Mouse (Mus musculus) hindlimb bud, embryonic 11.5 days (tissue): ENCODE results near the gene Sptssa.
A peak's percentile ranks its signal among the peaks of the same experiment; 100 is the strongest.

Source experiments
- DNase-seq: peaks from one replicate; pipeline ENCODE4 v3.0.0-alpha.2; 2012; ENCODE audit warnings: low read depth, low spot score; ENCODE audit errors: extremely low spot score

Gene Sptssa

DNA sequence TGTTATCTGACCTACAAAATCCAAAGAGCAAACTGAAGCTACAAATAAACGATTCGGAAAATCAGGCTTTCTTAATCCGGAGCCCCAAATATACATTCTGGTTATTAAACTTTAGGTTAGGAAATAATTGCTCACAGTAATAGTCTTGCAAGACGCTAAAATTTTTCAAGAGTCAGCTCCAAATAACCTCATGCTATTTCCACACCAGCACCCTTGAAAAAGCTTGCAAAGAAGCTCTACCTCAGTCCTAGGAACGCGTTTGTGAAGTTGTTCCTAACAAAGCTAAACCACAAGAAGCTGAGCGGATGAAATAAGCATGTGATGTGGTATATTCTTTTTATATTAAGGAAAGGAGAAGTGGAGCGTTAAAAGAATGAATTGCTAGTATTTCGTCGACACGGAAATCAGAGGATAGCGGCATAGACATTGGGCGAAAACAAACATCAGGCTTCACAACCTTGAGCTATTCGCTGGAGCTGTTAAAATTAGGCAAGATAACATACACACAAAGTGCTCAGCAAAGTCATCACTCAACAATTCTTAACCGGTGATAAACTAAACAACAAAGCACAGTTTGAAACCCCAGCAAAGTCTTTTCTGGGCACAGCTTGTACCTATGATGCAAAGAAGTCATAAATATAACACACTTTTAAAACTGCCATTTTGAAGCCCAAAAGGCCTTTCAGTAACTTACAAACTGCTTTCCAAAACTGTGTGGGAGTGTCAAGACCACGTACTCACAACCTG lies 908 bp downstream of the Sptssa start:
- DNase-seq, result peak; percentile 42

DNA sequence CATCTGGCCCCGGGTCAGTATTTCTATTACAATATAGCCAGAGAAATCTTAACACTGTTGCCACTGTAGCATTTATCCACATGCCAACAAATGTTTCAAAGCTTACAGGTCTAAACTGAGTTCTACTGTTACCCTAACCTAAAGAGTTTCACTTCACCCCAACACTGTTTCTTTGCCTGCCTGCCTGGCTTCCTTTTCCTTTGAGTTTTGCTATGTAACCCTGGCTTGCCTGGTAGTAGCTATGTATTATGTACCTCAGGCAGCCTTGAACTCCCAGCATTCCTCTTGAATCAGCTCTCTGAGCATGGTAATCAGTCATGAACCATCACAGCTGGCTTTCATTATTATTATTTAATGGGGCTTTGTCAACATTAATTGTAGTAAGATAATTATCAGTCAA lies 1.6 kb downstream of the Sptssa start:
- peak; percentile 8 for DNase-seq

DNA sequence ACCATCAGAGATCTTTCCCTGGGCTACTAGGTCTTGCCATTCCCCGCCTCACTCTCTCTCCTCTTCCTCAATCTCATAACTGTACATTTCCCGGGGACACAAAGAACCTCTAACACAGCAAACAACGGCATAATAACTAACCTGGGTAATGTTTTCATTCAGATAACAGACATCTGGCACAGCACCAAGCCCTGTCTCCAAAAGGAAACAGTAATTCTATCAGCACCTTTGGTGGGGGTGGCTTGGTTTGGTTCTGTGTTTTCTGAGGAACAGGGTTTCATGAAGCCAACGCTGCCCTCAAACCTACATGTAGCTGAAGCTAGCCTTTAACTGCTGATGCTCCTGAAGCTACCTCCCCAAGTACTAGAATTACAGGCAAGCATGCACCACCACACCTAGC lies 2.2 kb downstream of the Sptssa start:
- no peak for DNase-seq

DNA sequence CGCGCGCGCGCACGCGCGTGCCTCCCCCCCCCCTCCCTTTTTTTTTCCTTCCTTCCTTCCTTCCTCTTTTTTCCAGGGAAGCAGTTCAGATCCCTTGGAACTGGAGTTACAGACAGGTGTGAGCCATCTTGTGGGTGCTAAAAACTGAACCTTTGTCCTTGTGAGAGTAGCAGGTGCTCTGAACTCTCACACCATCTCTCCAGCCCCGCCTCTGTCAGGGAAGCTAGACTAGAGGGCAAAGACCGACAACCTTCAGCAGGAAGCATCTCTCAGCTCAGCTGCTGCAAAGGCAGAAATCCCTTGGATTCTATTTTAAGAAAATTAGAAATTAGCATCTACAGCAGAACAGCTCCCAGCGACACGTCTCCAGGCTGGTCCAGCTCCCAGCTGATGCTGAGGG lies 4.0 kb downstream of the Sptssa start:
- no peak for DNase-seq

DNA sequence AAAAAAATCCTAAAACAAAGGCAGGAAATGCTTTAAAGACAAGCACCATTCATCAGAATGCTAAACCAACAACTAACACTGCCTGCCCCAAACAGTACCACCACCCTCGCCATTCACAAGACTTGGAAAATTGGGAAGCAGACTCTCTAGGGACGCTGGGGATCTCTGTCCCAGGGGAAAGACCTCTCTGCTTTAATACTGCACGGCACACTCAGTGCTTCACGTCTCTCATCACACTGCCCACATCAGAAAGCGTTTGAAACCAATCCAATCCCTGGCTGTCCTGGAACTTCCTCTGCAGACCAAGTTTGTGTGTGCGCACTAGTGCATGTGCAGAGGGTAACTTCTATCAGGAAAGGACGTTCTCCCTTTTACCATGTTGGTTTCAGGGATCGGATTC lies 4.6 kb downstream of the Sptssa start:
- DNase-seq, result no peak

DNA sequence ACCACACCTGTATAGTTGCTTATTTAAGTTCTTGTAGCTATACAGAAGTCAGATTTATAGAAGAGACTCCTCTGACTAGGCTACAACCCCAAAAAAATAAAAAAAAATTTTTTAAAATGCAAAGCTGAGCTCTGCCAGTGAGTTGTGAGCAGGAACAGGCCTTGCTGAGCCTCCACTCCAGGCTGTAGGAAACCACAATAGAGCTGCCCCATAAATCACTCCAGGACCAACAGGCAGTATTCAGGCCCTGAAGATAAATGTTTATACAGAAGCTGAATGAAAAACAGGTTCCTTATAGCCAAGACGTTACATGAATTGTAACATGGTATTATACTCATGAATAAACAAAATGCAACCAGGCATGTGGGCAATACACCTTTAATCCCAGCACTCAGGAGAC lies 5.2 kb downstream of the Sptssa start:
- no peak for DNase-seq

DNA sequence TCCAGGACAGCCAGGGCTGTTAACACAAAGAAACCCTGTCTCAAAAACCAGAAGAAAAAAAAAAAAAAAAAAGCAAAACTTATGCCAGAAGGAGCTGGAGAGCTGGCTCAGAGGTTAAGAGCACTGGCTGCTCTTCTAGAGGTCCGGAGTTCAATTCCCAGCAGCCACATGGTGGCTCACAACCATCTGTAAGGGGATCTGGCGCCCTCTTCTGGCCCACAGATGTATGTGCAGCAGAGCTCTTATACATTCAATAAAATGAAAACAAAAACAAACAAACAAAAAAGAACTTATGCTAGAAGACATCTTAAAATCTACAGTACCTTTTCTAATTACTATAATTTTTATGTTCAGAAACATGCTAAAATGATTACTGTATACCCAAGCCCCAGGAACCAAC lies 11.4 kb downstream of the Sptssa start:
- DNase-seq, result no peak

DNA sequence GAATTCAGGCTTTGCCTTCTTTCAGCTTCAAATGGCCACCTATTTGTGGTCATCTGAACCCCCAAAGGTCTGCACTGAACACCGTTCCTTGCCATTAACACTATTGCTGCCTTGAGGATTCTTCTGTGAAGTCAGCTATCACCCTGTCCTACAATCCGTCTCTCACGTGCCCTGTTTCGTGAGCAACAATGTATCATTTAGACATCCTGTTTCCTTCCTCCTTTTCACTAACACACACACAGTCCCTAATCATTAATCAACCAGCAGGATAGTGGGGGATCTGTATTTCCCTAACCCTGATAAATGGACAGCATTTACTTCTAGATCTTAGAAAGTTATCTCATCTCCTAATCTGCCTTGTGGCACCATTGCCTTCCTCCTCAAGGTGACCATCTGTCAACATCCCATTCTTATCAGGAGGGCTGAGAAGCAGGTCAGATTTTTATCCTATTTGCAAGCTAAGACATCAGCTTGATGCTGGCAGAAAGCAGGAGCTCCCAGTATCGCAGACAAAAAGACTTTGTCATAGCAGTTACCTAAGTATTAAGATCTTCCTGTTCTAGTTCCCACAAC lies 13.0 kb downstream of the Sptssa start:
- no peak for DNase-seq

DNA sequence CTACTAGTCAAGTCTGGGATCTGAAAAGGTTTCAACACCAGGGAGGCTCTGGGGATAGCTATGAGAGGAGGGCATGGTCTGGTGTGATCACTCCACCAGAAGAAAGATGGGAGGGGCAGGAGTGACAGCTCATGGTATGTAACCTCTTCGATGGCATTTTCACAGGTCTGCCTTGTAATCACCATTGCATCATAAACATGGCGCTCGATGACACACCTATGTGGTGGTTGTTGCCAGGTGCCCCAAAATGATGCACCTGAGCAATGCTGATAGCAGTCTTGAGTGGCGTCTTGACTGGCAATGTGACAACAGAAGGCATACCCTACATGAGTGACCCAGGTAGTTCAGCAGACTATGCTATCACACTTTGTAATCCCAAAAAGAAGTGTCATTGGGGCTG lies 15.0 kb downstream of the Sptssa start:
- DNase-seq, result no peak

DNA sequence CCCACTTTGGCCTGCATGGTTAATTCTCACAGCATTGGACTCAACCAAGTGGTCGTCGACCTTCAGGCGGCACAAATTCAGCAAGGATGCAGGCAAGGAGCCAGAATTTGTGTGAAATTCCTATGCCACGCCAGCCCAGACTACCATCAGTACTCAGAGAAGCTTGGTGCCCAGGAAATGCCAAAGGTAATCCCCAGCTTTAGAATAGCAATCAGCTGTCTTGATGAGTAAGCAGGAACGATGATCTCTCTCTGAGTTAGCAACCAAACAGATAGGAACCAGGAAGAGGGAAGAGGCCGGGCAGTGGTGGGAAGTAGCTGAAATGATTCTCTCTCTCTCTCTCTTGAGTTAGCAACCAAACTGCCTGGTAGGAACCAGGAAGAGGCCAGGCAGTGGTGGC lies 16.1 kb downstream of the Sptssa start:
- no peak for DNase-seq

DNA sequence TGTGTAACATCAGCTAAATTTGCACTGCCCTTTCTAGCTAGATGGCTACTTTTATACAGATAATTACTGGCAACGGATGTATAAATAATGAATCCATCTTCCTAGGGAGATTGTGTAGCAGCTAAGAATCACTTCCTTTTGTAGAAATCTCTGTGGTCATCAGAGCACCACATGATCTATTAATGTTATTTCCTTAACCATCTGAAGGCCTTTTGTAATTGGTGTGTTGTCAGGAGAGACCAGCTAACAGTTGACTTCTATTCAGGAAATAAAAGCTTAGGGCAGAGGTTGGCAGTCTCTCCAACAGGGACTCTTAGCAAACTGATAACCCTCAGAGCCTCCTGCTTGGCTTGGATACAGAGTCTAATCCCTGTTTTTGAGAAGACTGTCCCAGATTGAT lies 19.3 kb downstream of the Sptssa start:
- no peak for DNase-seq

DNA sequence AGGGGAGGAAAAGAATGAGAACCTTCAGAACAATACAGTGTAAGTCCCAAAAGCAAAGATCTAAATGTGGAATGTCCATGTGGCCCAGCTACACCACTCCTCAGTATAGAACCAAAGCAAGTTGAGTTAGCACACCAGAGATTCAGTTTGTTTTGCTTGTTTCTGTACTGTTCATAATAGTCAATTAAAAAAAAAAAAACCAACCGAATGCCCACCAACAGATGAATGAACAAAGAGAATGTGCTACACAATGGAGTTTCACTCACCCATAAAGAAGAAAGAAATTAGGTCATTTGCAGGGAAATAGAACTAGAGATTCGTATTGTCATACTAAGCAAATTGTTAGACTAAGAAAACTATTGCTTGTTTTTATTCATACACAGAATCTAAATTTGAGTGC lies 24.2 kb downstream of the Sptssa start:
- no peak for DNase-seq

DNA sequence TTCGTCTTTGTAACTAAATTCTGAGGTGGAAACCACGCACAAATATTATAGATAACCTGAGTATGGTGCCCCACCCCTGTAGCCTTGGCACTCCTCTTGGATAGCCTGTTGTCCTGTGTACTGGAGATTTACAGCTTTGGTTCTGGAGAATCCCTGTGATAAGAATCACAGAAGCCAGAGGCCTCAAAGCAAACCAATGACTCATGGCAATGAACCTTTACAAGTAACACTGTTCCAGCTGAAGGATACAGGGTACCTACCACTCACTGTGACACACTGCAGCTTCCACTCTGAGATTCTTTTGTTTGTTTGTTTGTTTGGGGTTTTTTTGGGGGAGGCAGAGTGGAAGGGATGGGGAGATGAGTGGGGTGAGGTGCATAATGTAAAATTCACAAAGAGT lies 34.4 kb downstream of the Sptssa start:
- DNase-seq, result no peak

DNA sequence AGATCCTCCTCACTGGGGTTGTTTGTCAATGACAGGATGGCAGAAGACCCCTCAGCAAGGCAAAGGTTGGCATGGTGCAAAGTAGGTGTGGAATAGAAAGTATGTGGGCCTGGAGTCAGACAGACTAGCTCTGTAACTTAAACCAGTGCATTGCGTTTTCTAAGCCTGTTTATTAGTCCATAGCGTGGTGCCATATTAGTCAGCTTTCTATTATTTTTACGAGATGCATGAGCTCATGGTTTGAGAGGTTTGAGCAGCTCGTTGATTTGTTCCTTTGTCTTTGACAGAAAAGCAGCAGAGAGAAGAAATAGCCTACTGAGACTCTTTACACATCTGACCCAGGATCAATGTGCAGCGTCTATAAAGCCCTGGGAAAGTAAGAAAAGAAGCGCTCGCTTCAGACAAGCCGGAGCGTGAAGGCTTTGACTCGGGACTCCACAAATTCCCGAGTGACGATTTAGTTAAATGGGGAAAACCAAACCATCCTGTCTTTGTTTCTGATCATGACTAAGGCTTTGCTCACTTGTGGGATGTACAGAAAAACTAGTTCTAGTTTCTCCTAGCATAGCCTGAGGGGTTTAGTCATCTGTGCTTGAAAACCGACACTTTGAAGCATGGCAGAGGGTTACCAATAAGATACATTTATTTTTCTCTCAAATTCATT lies 36.2 kb downstream of the Sptssa start:
- DNase-seq, result no peak

DNA sequence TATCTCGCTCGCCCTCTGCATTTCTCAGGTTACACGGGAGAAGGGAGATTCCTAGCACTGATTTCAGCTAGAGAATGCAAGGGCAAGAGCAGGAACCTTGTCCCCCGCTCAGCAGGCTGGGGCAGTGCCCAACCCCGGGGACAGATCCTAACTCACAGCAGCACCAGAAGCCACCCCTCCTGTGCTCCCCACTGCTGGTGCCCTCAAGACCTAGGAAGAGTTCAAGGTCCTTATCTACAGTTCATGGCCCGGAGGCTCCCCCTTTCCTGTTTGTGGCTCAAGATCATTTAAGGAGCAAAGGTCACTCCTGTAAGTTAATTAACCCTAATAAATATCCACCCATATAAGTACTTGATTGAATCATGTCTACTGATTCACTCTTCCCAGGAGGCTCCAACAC lies 47.4 kb downstream of the Sptssa start:
- no peak for DNase-seq

DNA sequence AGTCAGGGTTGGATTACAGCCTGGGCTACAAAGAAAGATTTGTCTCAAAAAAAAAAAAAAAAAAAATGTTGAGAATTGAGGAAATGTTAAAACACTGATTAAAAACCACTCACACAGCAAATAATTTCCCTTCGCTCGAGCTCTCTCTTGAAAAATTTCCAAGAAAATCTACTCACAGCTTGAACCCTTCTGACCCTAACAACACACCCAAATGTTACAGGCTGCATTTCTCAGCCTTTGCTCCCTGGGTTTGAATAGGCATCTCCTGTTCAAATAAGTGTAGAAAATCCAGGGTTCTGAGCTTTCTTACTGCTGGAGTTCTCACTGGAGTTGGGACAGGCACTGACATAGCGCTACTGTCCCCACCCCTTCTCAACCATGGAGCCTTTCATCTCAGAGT lies 51.2 kb downstream of the Sptssa start:
- no peak for DNase-seq

DNA sequence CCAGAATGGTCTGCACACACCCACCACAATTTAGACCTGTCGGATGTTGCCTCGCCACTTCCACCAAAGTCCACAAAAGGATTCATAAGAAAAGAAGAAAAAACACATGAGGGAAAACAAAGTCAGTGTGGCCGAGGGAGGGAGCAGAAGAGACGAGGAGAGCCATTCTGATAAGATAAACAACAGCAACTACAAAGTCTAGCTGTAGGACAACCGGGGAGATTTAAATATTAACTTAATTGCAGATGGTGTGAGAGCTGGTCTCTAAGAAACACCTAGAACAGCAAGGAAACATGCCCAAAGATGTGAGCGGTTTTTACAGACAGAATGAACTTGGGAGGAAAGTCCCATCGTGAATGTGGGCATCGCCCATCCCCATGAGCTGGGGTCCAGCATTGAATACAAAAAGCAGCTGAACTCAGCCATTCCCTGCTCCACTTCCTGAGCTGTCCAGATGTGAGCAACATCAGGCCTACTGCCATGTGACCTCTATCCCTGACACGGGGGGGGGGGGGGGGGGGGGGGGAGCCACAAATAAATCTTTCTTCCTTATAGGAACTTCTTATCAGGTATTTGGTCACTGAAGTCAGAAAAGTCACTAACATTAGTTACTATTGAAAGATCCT lies 52.7 kb downstream of the Sptssa start:
- no peak for DNase-seq

DNA sequence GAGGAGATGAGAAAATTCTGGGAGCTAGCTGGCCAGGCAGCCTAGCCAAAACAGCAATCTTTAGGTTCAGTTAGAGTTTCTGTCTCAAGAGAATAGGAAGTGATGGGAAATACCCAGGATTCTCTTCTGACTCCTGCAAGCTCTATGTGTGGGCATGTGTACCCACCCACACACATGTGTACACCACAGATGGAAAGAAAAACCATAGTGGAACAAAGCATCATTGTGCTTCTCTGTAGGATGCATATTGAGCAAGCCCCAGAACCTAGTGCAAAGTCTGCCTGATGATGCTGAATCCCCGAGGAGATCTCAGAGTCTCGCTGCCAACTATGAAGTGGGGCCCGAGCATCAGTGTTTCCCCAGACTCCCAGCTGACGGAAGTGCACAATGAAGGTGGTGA lies 55.9 kb downstream of the Sptssa start:
- no peak for DNase-seq

DNA sequence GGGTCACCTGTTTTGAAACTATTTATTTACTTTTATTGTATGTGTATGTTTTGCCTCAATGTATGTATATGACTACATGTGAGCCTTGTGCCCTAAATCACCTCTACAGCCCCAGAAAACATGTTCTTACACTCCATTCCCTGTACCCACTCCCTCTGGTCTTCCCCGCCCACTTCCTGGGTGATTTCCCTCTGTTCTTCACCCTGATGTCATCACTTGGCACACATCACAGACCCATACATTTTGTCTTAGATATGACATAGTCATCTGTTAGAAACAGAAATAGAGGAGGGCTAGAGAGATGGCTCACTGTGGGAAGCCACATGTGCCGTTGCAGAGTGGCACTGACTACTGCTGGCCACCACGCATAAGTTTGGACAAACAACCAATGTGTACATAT lies 58.0 kb downstream of the Sptssa start:
- DNase-seq, result no peak

DNA sequence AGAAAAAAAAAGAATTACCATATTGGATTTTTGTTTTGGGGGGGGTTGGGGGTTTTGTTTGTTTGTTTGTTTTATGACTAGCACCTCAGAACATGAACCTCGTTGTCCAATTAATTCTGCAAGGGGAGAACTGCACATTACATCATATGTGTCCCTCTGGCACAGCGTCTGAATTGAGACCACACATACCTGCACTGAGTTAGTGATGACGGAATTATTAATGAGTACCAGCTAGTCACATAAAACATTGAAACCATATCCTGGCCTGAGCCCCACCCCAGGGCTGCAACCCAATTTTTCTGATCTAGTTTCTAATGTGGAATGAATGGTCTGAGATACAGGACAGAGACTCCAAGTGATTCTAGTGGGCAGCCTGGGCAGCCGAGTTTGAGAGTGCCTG lies 59.7 kb downstream of the Sptssa start:
- DNase-seq, result no peak
